Mouse (Mus musculus) heart, postnatal 0 days (tissue): ENCODE data around the gene Ptcra. TPM values are rescaled to one million over a fixed set of nuclear protein-coding genes. Genes with fewer than 3 reads are reported as not detected.
"Not testable (repeated sequence)": the region's sequence is repeated elsewhere in the genome, so short reads cannot be mapped to it uniquely, and the experiment has no call there.

Experiments used
- ATAC-seq: fragments of 200-750 bp; cut with Nextera tagmentation; 2 replicates; pipeline ENCODE4 v1.8.0; 2017; ENCODE audit warnings: low read depth, moderate number of reproducible peaks, moderate library complexity; ENCODE audit not compliant: insufficient read depth
- DNase-seq: peaks from one replicate; pipeline ENCODE4 v3.0.0-alpha.2; 2016; ENCODE audit warnings: low spot score
- H3K27ac ChIP-seq: fragments of 300-500 bp; sonication (generic); 2 replicates; pipeline ENCODE4 v1.5.1; 2014; ENCODE audit warnings: low read depth, mild to moderate bottlenecking
- H3K27me3 ChIP-seq: fragments of 300-500 bp; sonication (generic); 2 replicates; pipeline ENCODE4 v1.6.1; 2014; ENCODE audit warnings: low read length, mixed read lengths; ENCODE audit not compliant: control insufficient read depth, insufficient read depth
- H3K36me3 ChIP-seq: fragments of 300-500 bp; sonication (generic); replicated peaks from 2 replicates; pipeline ENCODE4 v1.6.1; 2014; ENCODE audit warnings: low read length, mixed read lengths; ENCODE audit not compliant: control insufficient read depth, insufficient read depth
- H3K4me1 ChIP-seq: fragments of 300-500 bp; sonication (generic); 2 replicates; pipeline ENCODE4 v1.6.1; 2014; ENCODE audit warnings: antibody characterized with exemption; ENCODE audit not compliant: control insufficient read depth, insufficient read depth
- H3K4me2 ChIP-seq: fragments of 300-500 bp; sonication (generic); 2 replicates; pipeline ENCODE4 v1.6.1; 2014; ENCODE audit warnings: low read depth, mild to moderate bottlenecking, low read length, moderate library complexity
- H3K4me3 ChIP-seq: fragments of 300-500 bp; sonication (generic); 2 replicates; pipeline ENCODE4 v1.5.1; 2014; ENCODE audit warnings: low read depth, low read length
- H3K9ac ChIP-seq: fragments of 300-500 bp; sonication (generic); replicated peaks from 2 replicates; pipeline ENCODE4 v1.6.1; 2014; ENCODE audit warnings: low read depth, low read length, mixed read lengths
- H3K9me3 ChIP-seq: fragments of 300-500 bp; sonication (generic); replicated peaks from 2 replicates; pipeline ENCODE4 v1.6.1; 2016; ENCODE audit warnings: low read length; ENCODE audit not compliant: control insufficient read depth
- CTCF ChIP-seq: IDR thresholded peaks from 2 replicates; pipeline ENCODE4 v1.5.1; 2016; ENCODE audit warnings: antibody characterized with exemption, control low read depth, low read depth
- EP300 ChIP-seq: IDR thresholded peaks from 2 replicates; pipeline ENCODE4 v1.6.1; 2016; ENCODE audit warnings: antibody characterized with exemption, low read depth
- WGBS: fragments of 180-500 bp; shearing (Covaris S2); extraction: QIAGEN DNeasy Blood & Tissue Kit; methylation state at CpG from one replicate; pipeline ENCODE4 v1.1.7; 2014; 5-methylcytosine and 5-hydroxymethylcytosine counted together
- polyA plus RNA-seq: library from polyadenylated mRNA; unstranded; fragments of >200 nt; fragmentation: Nextera tagmentation; extraction: Ambion mirVana; gene quantifications from 2 replicates; pipeline ENCODE4 v1.2.1, GENCODE M21; 2015
- total RNA-seq: library from RNA; depleted of rRNA; stranded (reverse); fragments of >200 nt; gene quantifications from 2 replicates; pipeline ENCODE4 v1.2.3, GENCODE M21; 2014; ENCODE audit warnings: low replicate concordance

The Ptcra gene
- total and polyA plus RNA-seq, 2 experiments from 2014 or later: not detected

- peaks cover 23% of the 10 kb centered on the region for H3K36me3 ChIP-seq
- 58% methylated on average over 17 of the region's 17 CpGs for WGBS
- peak overlapping the region; percentile 88; the same call in 1 of the 2 replicates for H3K27ac ChIP-seq
- DNase-seq (no peak), ATAC-seq (no peak)
- H3K27me3 ChIP-seq: no peaks in the 10 kb centered on the region
- H3K9ac ChIP-seq: no peak overlapping the region
- H3K9me3 ChIP-seq: no peaks in the 10 kb centered on the region
- TF ChIP-seq EP300: no peak
- TF ChIP-seq CTCF: no peak
- no peaks in the 10 kb centered on the region for H3K4me1 ChIP-seq
- peak overlapping the region; percentile 97 for H3K4me2 ChIP-seq
- H3K4me3 ChIP-seq: peak overlapping the region; percentile 97; the same call in 1 of the 2 replicates
Measured at GRCm38 (mm10) chr17:46771616-46772015, 8.1 kb upstream of the Ptcra start.

GRCm38 (mm10) chr17:46771025-46771424 lies 7.5 kb upstream of the Ptcra start:
- Histone ChIP-seq H3K27me3 (no peaks in the 10 kb centered on the region), H3K4me3 (no peak overlapping the region), H3K9me3 (no peaks in the 10 kb centered on the region), H3K36me3 (peaks cover 17% of the 10 kb centered on the region), H3K9ac (no peak overlapping the region), H3K27ac (no peak overlapping the region), H3K4me1 (no peaks in the 10 kb centered on the region), H3K4me2 (no peak overlapping the region)
- 86% methylated on average over 4 of the region's 4 CpGs for WGBS
- ATAC-seq (no peak), DNase-seq (no peak)
- TF ChIP-seq EP300: no peak
- TF ChIP-seq CTCF: peak; percentile 24

GRCm38 (mm10) chr17:46770546-46770945 lies 7.0 kb upstream of the Ptcra start:
- TF ChIP-seq CTCF: no peak
- TF ChIP-seq EP300: no peak
- H3K4me2 ChIP-seq: no peak overlapping the region
- no peaks in the 10 kb centered on the region for H3K9me3 ChIP-seq
- ATAC-seq (no peak), DNase-seq (no peak)
- 86% methylated on average over 11 of the region's 11 CpGs for WGBS
- H3K27me3 ChIP-seq: no peaks in the 10 kb centered on the region
- peaks cover 12% of the 10 kb centered on the region for H3K36me3 ChIP-seq
- H3K27ac ChIP-seq: no peak overlapping the region
- no peak overlapping the region for H3K4me3 ChIP-seq
- no peaks in the 10 kb centered on the region for H3K4me1 ChIP-seq
- no peak overlapping the region for H3K9ac ChIP-seq

GRCm38 (mm10) chr17:46767868-46768267 lies 4.4 kb upstream of the Ptcra start:
- H3K4me3 ChIP-seq: no peak overlapping the region
- TF ChIP-seq EP300: no peak
- TF ChIP-seq CTCF: no peak
- no peak overlapping the region for H3K4me2 ChIP-seq
- ATAC-seq: no peak
- H3K4me1 ChIP-seq: no peaks in the 10 kb centered on the region
- no peak for DNase-seq
- H3K9me3 ChIP-seq: no peaks in the 10 kb centered on the region
- H3K36me3 ChIP-seq: no peaks in the 10 kb centered on the region
- H3K27me3 ChIP-seq: no peaks in the 10 kb centered on the region
- H3K9ac ChIP-seq: no peak overlapping the region
- H3K27ac ChIP-seq: no peak overlapping the region
- WGBS: 47% methylated on average over 8 of the region's 8 CpGs

GRCm38 (mm10) chr17:46764916-46765315 lies 1.4 kb upstream of the Ptcra start:
- WGBS: 47% methylated on average over 8 of the region's 9 CpGs
- not testable (repeated sequence) for ATAC-seq

GRCm38 (mm10) chr17:46758753-46759152 lies 4.8 kb downstream of the Ptcra start:
- no peak overlapping the region for H3K4me2 ChIP-seq
- no peaks in the 10 kb centered on the region for H3K27me3 ChIP-seq
- DNase-seq (no peak), ATAC-seq (no peak)
- no peak overlapping the region for H3K9ac ChIP-seq
- TF ChIP-seq EP300: no peak
- TF ChIP-seq CTCF: no peak
- WGBS: 75% methylated on average over 12 of the region's 12 CpGs
- no peaks in the 10 kb centered on the region for H3K9me3 ChIP-seq
- H3K4me1 ChIP-seq: no peaks in the 10 kb centered on the region
- H3K27ac ChIP-seq: no peak overlapping the region
- no peak overlapping the region for H3K4me3 ChIP-seq
- no peaks in the 10 kb centered on the region for H3K36me3 ChIP-seq

More at GRCm38 (mm10) chr17:46764916-46765315, 1.4 kb upstream of the Ptcra start:
- not testable (repeated sequence) for H3K27ac ChIP-seq, H3K9ac ChIP-seq, H3K4me1 ChIP-seq, H3K9me3 ChIP-seq, H3K27me3 ChIP-seq, DNase-seq, H3K4me2 ChIP-seq, H3K4me3 ChIP-seq, H3K36me3 ChIP-seq
